8 mouse cellular contexts compared by ENCODE assay signal in the genomic region with DNA sequence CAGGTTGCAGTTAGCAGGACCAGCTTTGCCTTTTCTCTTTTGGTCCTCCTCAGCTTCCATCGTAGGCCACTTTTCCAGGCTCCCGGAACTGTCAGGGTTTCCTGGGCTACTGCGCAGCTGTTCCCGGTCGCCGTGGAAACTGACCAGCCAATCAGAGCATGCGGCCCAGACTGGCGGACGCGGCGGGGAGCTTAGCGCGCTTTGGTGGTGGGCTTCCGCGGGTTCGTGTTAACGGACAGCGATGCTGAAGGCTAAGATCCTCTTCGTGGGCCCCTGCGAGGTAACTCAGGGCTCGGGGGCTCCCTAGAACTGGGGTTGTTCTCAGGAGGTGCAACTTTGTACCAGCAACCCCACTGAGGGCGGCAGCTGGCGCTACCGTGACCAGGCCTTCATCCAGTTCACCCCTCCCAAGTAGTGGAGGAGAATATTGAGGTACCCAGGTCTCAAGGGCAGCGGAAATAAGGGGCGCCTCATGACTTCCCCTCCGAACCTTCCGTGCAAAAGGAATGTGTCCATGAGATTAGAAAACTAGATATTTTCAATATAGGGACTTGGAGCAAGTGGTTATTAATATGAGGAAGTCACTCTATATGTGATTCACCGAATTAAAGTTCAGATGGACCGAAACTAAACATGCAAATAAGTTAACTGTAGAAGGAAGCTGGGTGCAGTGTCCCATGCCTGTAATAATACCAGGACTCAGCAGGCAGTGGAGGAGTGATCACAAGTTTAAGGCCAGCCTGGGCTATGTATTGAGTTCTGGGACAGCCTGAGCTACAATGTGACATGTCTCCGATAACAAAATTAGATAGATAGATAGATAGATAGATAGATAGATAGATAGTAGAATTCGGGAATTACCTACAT. TPM values are rescaled to one million over a fixed set of nuclear protein-coding genes. Genes with fewer than 3 reads are reported as not detected.
DNase-seq lines count a peak whose midpoint lies in the region; ATAC-seq and TF ChIP-seq lines count a peak whose summit lies in the region.

A gene (plus strand): TSS at position 160 of the 867 bp plus-strand sequence.

- peak within 1 kb of the TSS; percentile 75 for H3K4me2 ChIP-seq in heart, embryonic 13.5 days
- H3K4me2 ChIP-seq in liver, embryonic 12.5 days: peak within 1 kb of the TSS; percentile 72
- peak within 1 kb of the TSS; percentile 69 for H3K4me2 ChIP-seq in stomach, embryonic 15.5 days

- peak; percentile 42; the same call in 1 of the 2 replicates for TF ChIP-seq POLR2A in bone marrow, adult 2 months (IDR thresholded peaks at IDR 0.05; ENCODE audit: borderline replicate concordance, control insufficient read depth, low read depth, low read length)
- no peak for TF ChIP-seq POLR2A in embryonic fibroblast, embryonic 13.5 days (IDR thresholded peaks at IDR 0.05; ENCODE audit: low read depth, low read length)

- DNase-seq in A20 (ENCODE audit: low read depth, low spot score): peak; percentile 89
- peak; percentile 96 for DNase-seq in kidney, postnatal 10 days
- peak; percentile 52 to 63 for DNase-seq in natural killer cell, adult 2 months (ENCODE audit: low spot score in 2 of 2)

- 6% methylated on average over 32 of the region's 32 CpGs for WGBS in bone marrow, adult 2 months
- 9% methylated on average over 32 of the region's 32 CpGs for WGBS in heart, embryonic 13.5 days
- 7% methylated on average over 32 of the region's 32 CpGs for WGBS in liver, embryonic 12.5 days (ENCODE audit: insufficient replicate concordance)
- 9% methylated on average over 32 of the region's 32 CpGs for WGBS in stomach, embryonic 15.5 days

- H3K4me3 ChIP-seq in bone marrow, adult 2 months (replicated peaks; ENCODE audit: control insufficient read depth, low read depth, low read length): peak within 1 kb of the TSS; percentile 83
- peak within 1 kb of the TSS; percentile 86 for H3K4me3 ChIP-seq in embryonic fibroblast, embryonic 13.5 days (ENCODE audit: insufficient read depth, low read length)
- H3K4me3 ChIP-seq in heart, embryonic 13.5 days: peak within 1 kb of the TSS; percentile 64
- peak within 1 kb of the TSS; percentile 63 for H3K4me3 ChIP-seq in liver, embryonic 12.5 days
- peak within 1 kb of the TSS; percentile 70 for H3K4me3 ChIP-seq in stomach, embryonic 15.5 days (replicated peaks)

- H3K4me1 ChIP-seq in bone marrow, adult 2 months (ENCODE audit: control insufficient read depth, insufficient read depth, low read length): no peaks in the 10 kb centered on the region
- H3K4me1 ChIP-seq in embryonic fibroblast, embryonic 13.5 days (ENCODE audit: control insufficient read depth, insufficient read depth, low read length): no peaks in the 10 kb centered on the region
- peaks cover 15% of the 10 kb centered on the region for H3K4me1 ChIP-seq in heart, embryonic 13.5 days
- H3K4me1 ChIP-seq in liver, embryonic 12.5 days: peaks cover 11% of the 10 kb centered on the region; the same call in 1 of the 2 replicates
- peaks cover 6% of the 10 kb centered on the region; the same call in 1 of the 2 replicates for H3K4me1 ChIP-seq in stomach, embryonic 15.5 days

- no peaks in the 10 kb centered on the region for H3K27me3 ChIP-seq in heart, embryonic 13.5 days (replicated peaks)
- no peaks in the 10 kb centered on the region for H3K27me3 ChIP-seq in liver, embryonic 12.5 days (replicated peaks)
- H3K27me3 ChIP-seq in stomach, embryonic 15.5 days (replicated peaks): no peaks in the 10 kb centered on the region

- peak within 1 kb of the TSS; percentile 45 for H3K27ac ChIP-seq in bone marrow, adult 2 months (ENCODE audit: control insufficient read depth, insufficient read depth, low read depth, low read length, poor library complexity)
- no peak within 1 kb of the TSS for H3K27ac ChIP-seq in embryonic fibroblast, embryonic 13.5 days (ENCODE audit: insufficient read depth, low read length)
- H3K27ac ChIP-seq in heart, embryonic 13.5 days (replicated peaks): no peak within 1 kb of the TSS
- no peak within 1 kb of the TSS for H3K27ac ChIP-seq in liver, embryonic 12.5 days
- H3K27ac ChIP-seq in stomach, embryonic 15.5 days: no peak within 1 kb of the TSS

- ATAC-seq in heart, embryonic 13.5 days (ENCODE audit: extremely low read depth, insufficient number of reproducible peaks, low FRiP score, low TSS enrichment): peak; percentile 49; the same call in 1 of the 2 replicates
- ATAC-seq in liver, embryonic 12.5 days: peak; percentile 83
- peak; percentile 90 for ATAC-seq in stomach, embryonic 15.5 days (ENCODE audit: insufficient read depth, low FRiP score, low read depth)

- TF ChIP-seq CTCF in bone marrow, adult 2 months (IDR thresholded peaks at IDR 0.05; ENCODE audit: control insufficient read depth, insufficient read depth, low read length): no peak
- TF ChIP-seq CTCF in embryonic fibroblast, embryonic 13.5 days (IDR thresholded peaks at IDR 0.05; ENCODE audit: borderline replicate concordance, insufficient read depth, low read length): no peak

- no peaks in the 10 kb centered on the region for H3K9me3 ChIP-seq in heart, embryonic 13.5 days
- H3K9me3 ChIP-seq in liver, embryonic 12.5 days (replicated peaks): no peaks in the 10 kb centered on the region
- H3K9me3 ChIP-seq in stomach, embryonic 15.5 days: no peaks in the 10 kb centered on the region

- H3K36me3 ChIP-seq in heart, embryonic 13.5 days: peaks cover 22% of the 10 kb centered on the region
- H3K36me3 ChIP-seq in liver, embryonic 12.5 days: peaks cover 13% of the 10 kb centered on the region
- peaks cover 6% of the 10 kb centered on the region for H3K36me3 ChIP-seq in stomach, embryonic 15.5 days

- peak within 1 kb of the TSS; percentile 78 for H3K9ac ChIP-seq in heart, embryonic 13.5 days
- peak within 1 kb of the TSS; percentile 58 for H3K9ac ChIP-seq in liver, embryonic 12.5 days
- peak within 1 kb of the TSS; percentile 33; the same call in 1 of the 2 replicates for H3K9ac ChIP-seq in stomach, embryonic 15.5 days

RNA-seq across cellular contexts. Expression of the gene that starts here (rescaled TPM):
- polyA plus RNA-seq in bone marrow, adult 2 months (2011; ENCODE audit: insufficient read depth, insufficient read length, low replicate concordance, missing spikeins): 1.7 and 10.7 TPM in 2 replicates
- 30.0 and 32.3 TPM in 2 replicates for polyA plus RNA-seq in embryonic fibroblast, embryonic 13.5 days (2011; ENCODE audit: insufficient read length, low read depth, missing spikeins)
- polyA plus RNA-seq in heart, embryonic 13.5 days (2015; fragmentation: Nextera tagmentation; extraction: Ambion mirVana): 32.7 and 38.7 TPM in 2 replicates
- 15.4 and 15.7 TPM in 2 replicates for polyA plus RNA-seq in liver, embryonic 12.5 days (2016; fragmentation: Nextera tagmentation; extraction: Ambion mirVana)
- polyA plus RNA-seq in stomach, embryonic 15.5 days (2015; fragmentation: Nextera tagmentation; extraction: Ambion mirVana): 59.5 and 62.3 TPM in 2 replicates
